ENCODE assay signal across 21 mouse cellular contexts in genomic region chr6:146255656-146256055, GRCm38 (mm10).
DNase-seq lines count a peak whose midpoint lies in the region; ATAC-seq and TF ChIP-seq lines count a peak whose summit lies in the region.
"Had no signal": no experiment of that assay in that cellular context is flagged by ENCODE, and none has a peak within 500 bp of the region (broad histone marks: within the 10 kb centered on the region; RNA-seq: fewer than 3 reads in every experiment).

No protein-coding gene starts in this region.

- no peak overlapping the region for H3K9ac ChIP-seq in liver, embryonic 12.5 days
- no peak overlapping the region for H3K9ac ChIP-seq in liver, postnatal 0 days (replicated peaks)
- H3K9ac ChIP-seq in midbrain, embryonic 11.5 days (ENCODE audit: low read length), result no peak overlapping the region
- no peak overlapping the region for H3K9ac ChIP-seq in midbrain, postnatal 0 days (replicated peaks; ENCODE audit: low read length, poor library complexity, severe bottlenecking)
- H3K9ac ChIP-seq: forebrain, embryonic 13.5 days; forebrain, postnatal 0 days; hindbrain, embryonic 14.5 days had no signal

- TF ChIP-seq CTCF in liver, postnatal 0 days (IDR thresholded peaks at IDR 0.05; ENCODE audit: low read depth), result no peak
- no peak for TF ChIP-seq CTCF in midbrain, postnatal 0 days (IDR thresholded peaks at IDR 0.05)

- TF ChIP-seq EP300 in liver, postnatal 0 days (IDR thresholded peaks at IDR 0.05; ENCODE audit: low read depth), result no peak

- H3K27me3 ChIP-seq in liver, embryonic 12.5 days (replicated peaks), result no peaks in the 10 kb centered on the region
- no peaks in the 10 kb centered on the region for H3K27me3 ChIP-seq in liver, postnatal 0 days (ENCODE audit: insufficient read depth, low read length)
- no peaks in the 10 kb centered on the region for H3K27me3 ChIP-seq in midbrain, embryonic 11.5 days (ENCODE audit: control insufficient read depth, insufficient read depth, low read length)
- no peaks in the 10 kb centered on the region for H3K27me3 ChIP-seq in midbrain, postnatal 0 days (ENCODE audit: insufficient read depth, low read length)
- H3K27me3 ChIP-seq: forebrain, embryonic 13.5 days had no signal

- peaks cover 20% of the 10 kb centered on the region for H3K4me1 ChIP-seq in liver, embryonic 12.5 days
- peaks cover 3% of the 10 kb centered on the region for H3K4me1 ChIP-seq in liver, postnatal 0 days (ENCODE audit: insufficient read depth)
- H3K4me1 ChIP-seq in midbrain, embryonic 11.5 days (ENCODE audit: control insufficient read depth, insufficient read depth, low read length), result no peaks in the 10 kb centered on the region
- H3K4me1 ChIP-seq in midbrain, postnatal 0 days (ENCODE audit: insufficient read depth, low read length), result peaks cover 3% of the 10 kb centered on the region; the same call in 1 of the 2 replicates
- H3K4me1 ChIP-seq: forebrain, embryonic 13.5 days; hindbrain, embryonic 10.5 days had no signal

- 91% methylated on average over 6 of the region's 6 CpGs for WGBS in liver, embryonic 12.5 days (ENCODE audit: insufficient replicate concordance)
- 93% methylated on average over 6 of the region's 6 CpGs for WGBS in liver, postnatal 0 days (ENCODE audit: insufficient replicate concordance)
- WGBS in midbrain, embryonic 11.5 days, result 91% methylated on average over 6 of the region's 6 CpGs
- WGBS in midbrain, postnatal 0 days, result 97% methylated on average over 6 of the region's 6 CpGs

- H3K4me2 ChIP-seq in liver, embryonic 12.5 days, result 0 out of 2 replicates have a peak overlapping the region, but pooled peaks have one; percentile 42
- no peak overlapping the region for H3K4me2 ChIP-seq in liver, postnatal 0 days (ENCODE audit: low read depth, low read length)
- no peak overlapping the region for H3K4me2 ChIP-seq in midbrain, embryonic 11.5 days
- no peak overlapping the region for H3K4me2 ChIP-seq in midbrain, postnatal 0 days (ENCODE audit: low read depth, low read length, poor library complexity, severe bottlenecking)
- H3K4me2 ChIP-seq: forebrain, embryonic 13.5 days; hindbrain, embryonic 14.5 days had no signal

- H3K4me3 ChIP-seq in liver, embryonic 12.5 days, result no peak overlapping the region
- no peak overlapping the region for H3K4me3 ChIP-seq in liver, postnatal 0 days (ENCODE audit: low read depth, low read length)
- H3K4me3 ChIP-seq in midbrain, embryonic 11.5 days (ENCODE audit: low read depth, low read length), result no peak overlapping the region
- no peak overlapping the region for H3K4me3 ChIP-seq in midbrain, postnatal 0 days (ENCODE audit: low read depth, low read length)
- H3K4me3 ChIP-seq: embryonic facial prominence, embryonic 10.5 days; forebrain, embryonic 13.5 days; gastrocnemius, adult 2 months; hindbrain, embryonic 10.5 days had no signal

- H3K36me3 ChIP-seq in liver, embryonic 12.5 days, result no peaks in the 10 kb centered on the region
- H3K36me3 ChIP-seq in liver, postnatal 0 days (replicated peaks; ENCODE audit: insufficient read depth, low read length), result no peaks in the 10 kb centered on the region
- no peaks in the 10 kb centered on the region for H3K36me3 ChIP-seq in midbrain, embryonic 11.5 days (ENCODE audit: control insufficient read depth, insufficient read depth, low read length)
- H3K36me3 ChIP-seq in midbrain, postnatal 0 days (ENCODE audit: insufficient read depth, low read length), result no peaks in the 10 kb centered on the region
- H3K36me3 ChIP-seq: embryonic facial prominence, embryonic 10.5 days; G1E; hindbrain, embryonic 10.5 days had no signal

- peaks cover 6% of the 10 kb centered on the region; the same call in 1 of the 2 replicates for H3K9me3 ChIP-seq in liver, embryonic 12.5 days (replicated peaks)
- H3K9me3 ChIP-seq in liver, postnatal 0 days (ENCODE audit: low read length), result peaks cover 5% of the 10 kb centered on the region; the same call in 1 of the 2 replicates
- H3K9me3 ChIP-seq in midbrain, embryonic 11.5 days (ENCODE audit: control insufficient read depth, low read length), result peaks cover 2% of the 10 kb centered on the region; the same call in 1 of the 2 replicates
- no peaks in the 10 kb centered on the region for H3K9me3 ChIP-seq in midbrain, postnatal 0 days (ENCODE audit: low read length)

- intact Hi-C loops in heart, postnatal 25 days (cut with DNase I), result no loop called here

- peak overlapping the region; percentile 32; the same call in 1 of the 2 replicates for H3K27ac ChIP-seq in liver, embryonic 12.5 days
- no peak overlapping the region for H3K27ac ChIP-seq in liver, postnatal 0 days (ENCODE audit: low read depth)
- no peak overlapping the region for H3K27ac ChIP-seq in midbrain, embryonic 11.5 days (ENCODE audit: low read depth, low read length)
- no peak overlapping the region for H3K27ac ChIP-seq in midbrain, postnatal 0 days (ENCODE audit: low read depth, low read length)
- H3K27ac ChIP-seq: forebrain, embryonic 13.5 days; hindbrain, embryonic 10.5 days; hindbrain, embryonic 14.5 days had no signal

- ATAC-seq in liver, embryonic 12.5 days, result 0 out of 2 replicates have a peak, but pooled peaks have one; percentile 1
- ATAC-seq in liver, postnatal 0 days, result no peak
- ATAC-seq in midbrain, embryonic 11.5 days (ENCODE audit: low FRiP score), result no peak
- no peak for ATAC-seq in midbrain, postnatal 0 days (ENCODE audit: low FRiP score)
- ATAC-seq: CD4-positive, CD25-positive, alpha-beta regulatory T cell, adult 4 months; forebrain, embryonic 13.5 days; forebrain, postnatal 0 days had no signal

- DNase-seq in heart, adult 11 months, result peak; percentile 70
- DNase-seq in heart, postnatal 25 days (ENCODE audit: low spot score), result no peak
- DNase-seq in liver, postnatal 0 days, result no peak
- DNase-seq in midbrain, embryonic 11.5 days (ENCODE audit: low spot score, missing footprints), result peak; percentile 49
- DNase-seq in midbrain, postnatal 0 days (ENCODE audit: low spot score), result no peak
- DNase-seq in frontal cortex, postnatal 25 days (ENCODE audit: low spot score in 2 of 2), result no peak
- DNase-seq: adrenal gland, adult 8-10 months; adrenal gland, postnatal 36 days; B cell, adult 2 months; cerebellum, adult 2 months; cerebellum, postnatal 10 days; forebrain, postnatal 0 days; gastrocnemius, postnatal 25 days had no signal

Comparison
In these comparisons a context has a peak if more than half of its experiments do, and no peak if none do; other contexts are left out.
1. DNase-seq: peak in heart, adult 11 months (single experiment) and midbrain, embryonic 11.5 days (single experiment); none in heart, postnatal 25 days (single experiment), liver, postnatal 0 days (single experiment), midbrain, postnatal 0 days (single experiment) and frontal cortex, postnatal 25 days (0 of 2).